Mouse (Mus musculus): ENCODE measurements at regions not wholly inside any gene's neighbourhood (a gene's known extent, or its start where the extent isn't known, plus 50 kb on each side); places are given as distances from the start of the nearest gene placed in this dataset.

GRCm38 (mm10) chr1:72108678-72109077 lies 103.4 kb downstream of the Mreg start:
- DNase-seq (ENCODE audit: low read depth, low spot score) = peak; percentile 43

GRCm38 (mm10) chr1:72107125-72107524 lies 105.0 kb downstream of the Mreg start:
- no peak for DNase-seq (ENCODE audit: low read depth, low spot score)

DNA sequence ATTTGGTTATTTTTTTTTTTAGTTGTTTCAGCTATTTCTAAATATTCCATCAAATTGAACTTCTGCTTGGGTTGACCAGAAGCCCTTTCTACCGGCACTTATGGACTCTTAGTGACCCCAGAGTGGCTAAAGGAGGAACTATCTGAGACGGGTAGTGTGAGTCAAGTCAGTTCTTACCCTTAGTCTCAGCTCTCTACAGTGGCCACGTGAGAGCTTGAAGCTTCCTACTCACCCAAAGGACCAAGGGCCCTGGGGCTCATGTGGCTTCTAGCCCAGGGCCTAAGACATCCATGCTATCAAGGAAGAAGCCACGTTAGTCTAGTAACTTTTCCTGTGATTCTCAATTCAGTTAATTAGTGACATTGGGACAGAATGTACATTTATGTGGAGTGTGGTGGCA lies 105.5 kb downstream of the Mreg start:
- no peak for DNase-seq (ENCODE audit: low read depth, low spot score)

GRCm38 (mm10) chr1:72105435-72106057 lies 106.6 kb downstream of the Mreg start:
- DNase-seq (ENCODE audit: low read depth, low spot score) = no peak

- DNase-seq (ENCODE audit: low read depth, low spot score) = no peak
Observed at GRCm38 (mm10) chr1:72103962-72104361, 108.1 kb downstream of the Mreg start.

- no peak for DNase-seq (ENCODE audit: low read depth, low spot score)
Observed at GRCm38 (mm10) chr1:72103387-72103786, 108.7 kb downstream of the Mreg start.

DNA sequence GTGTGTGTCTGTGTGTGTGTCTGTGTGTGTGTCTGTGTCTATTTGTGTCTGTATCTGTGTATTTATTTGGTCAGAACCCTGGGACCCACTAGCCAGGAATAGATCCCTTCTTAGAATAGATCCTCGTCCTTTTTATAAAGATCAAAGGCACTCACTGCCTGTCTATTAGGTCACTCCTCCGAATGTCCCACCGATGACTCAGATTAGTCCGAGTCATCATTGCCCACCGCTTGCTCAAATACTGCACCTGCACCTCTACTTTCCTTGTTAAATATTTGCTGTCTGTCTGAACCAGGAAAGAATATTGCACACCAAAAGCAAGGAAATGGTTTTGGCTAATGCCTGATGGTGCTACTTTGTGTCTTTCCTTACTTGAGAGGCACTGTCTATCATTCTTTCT lies 112.7 kb downstream of the Mreg start:
- DNase-seq (ENCODE audit: low read depth, low spot score) = no peak

GRCm38 (mm10) chr1:72091344-72091743 lies 120.8 kb downstream of the Mreg start:
- DNase-seq (ENCODE audit: low read depth, low spot score) = no peak

- DNase-seq (ENCODE audit: low read depth, low spot score) = no peak
Observed at GRCm38 (mm10) chr1:72085661-72086060, 126.4 kb downstream of the Mreg start.

DNA sequence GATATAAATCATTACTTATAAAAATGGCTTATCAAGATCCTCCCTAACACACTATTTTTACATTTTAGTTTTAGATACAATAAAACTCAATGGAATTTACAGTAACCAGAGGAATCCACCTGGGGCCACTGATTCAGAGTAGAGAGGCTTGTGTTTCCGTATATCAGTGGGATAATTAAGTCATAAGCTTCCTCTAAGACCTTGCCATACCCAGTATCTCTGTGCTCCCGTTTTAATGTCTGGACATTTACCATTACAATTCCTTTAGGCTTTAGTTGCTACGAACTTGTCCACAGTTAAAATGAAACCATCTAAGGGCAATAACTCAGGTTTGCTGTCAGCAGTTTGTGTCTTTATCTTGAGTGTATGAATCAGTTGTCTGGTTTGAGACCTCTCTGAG lies 127.9 kb downstream of the Mreg start:
- no peak for DNase-seq (ENCODE audit: low read depth, low spot score)

GRCm38 (mm10) chr1:72082366-72082765 lies 129.7 kb downstream of the Mreg start:
- DNase-seq (ENCODE audit: low read depth, low spot score) = no peak

DNA sequence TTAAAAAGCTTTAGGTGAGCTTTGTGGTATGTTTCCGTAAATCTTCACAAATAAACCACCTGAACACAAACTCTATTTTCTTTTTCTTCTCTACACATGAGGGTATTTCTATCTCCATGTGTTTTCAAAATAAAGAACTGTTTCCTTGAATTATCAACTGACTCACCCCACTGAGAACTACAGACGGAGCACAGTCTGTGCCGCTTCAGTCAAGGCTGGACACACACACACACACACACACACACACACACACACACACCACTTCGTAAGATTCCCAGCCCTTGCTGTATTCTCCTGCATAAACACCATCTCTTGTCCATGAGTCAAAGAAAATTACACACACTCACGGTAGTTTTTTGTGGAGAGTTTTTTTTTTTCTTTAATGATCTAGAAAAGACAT lies 130.3 kb downstream of the Mreg start:
- DNase-seq (ENCODE audit: low read depth, low spot score) = no peak

DNA sequence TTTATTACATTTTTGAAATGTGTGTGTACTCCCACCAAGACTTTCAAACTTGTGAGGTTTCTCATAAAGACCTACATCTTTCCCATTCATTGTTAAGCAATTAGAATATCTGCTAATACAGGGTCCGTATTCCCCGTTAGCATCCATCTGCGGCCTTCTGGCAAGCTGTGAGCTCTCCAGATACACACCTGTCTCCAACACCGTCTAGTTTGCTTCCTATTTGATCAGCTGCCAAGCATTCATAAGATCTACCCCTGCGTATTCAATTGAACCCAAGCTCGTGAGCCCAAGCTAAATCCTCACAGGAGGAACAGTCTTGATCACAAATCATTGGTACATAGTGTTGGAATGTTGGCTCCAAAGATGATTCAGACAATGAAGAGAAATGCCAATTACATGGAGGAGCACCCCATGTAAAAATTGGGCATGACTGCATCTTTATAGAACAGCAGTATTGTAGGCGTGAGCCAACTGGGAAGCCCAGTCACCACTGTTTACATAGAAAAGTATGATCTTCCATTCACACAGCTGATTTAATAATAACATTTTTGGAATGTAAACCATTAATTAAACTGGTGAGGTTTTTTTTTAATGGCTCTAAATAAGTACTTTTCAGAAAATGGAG lies 133.1 kb downstream of the Mreg start:
- DNase-seq (ENCODE audit: low read depth, low spot score) = no peak

GRCm38 (mm10) chr1:72076341-72076740 lies 135.8 kb downstream of the Mreg start:
- no peak for DNase-seq (ENCODE audit: low read depth, low spot score)

DNA sequence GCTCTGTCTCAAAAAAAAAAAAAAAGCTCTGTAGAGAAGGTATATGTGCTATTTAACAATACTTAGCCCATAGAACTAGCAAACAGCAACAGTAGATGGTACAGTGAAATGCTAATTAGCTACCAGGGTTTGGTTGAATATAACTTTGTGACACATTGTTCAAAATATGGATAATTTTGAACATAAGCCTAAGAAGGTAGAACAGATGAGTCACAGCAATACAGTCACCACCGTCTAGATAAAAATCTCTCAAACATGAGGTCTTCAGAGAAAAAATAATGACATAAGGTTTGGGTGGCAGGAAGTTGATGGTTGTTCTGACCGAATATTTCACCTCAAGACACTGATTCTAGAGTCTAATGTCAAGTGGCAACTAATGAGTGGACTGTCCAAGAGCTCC lies 136.6 kb downstream of the Mreg start:
- DNase-seq (ENCODE audit: low read depth, low spot score) = no peak

- no peak for DNase-seq (ENCODE audit: low read depth, low spot score)
Observed at GRCm38 (mm10) chr1:72073245-72073644, 138.9 kb downstream of the Mreg start.

- no peak for DNase-seq (ENCODE audit: low read depth, low spot score)
Observed at GRCm38 (mm10) chr1:72070489-72070888, 141.6 kb downstream of the Mreg start.

- no peak for DNase-seq (ENCODE audit: low read depth, low spot score)
Observed at GRCm38 (mm10) chr1:72069056-72069455, 143.1 kb downstream of the Mreg start.

DNA sequence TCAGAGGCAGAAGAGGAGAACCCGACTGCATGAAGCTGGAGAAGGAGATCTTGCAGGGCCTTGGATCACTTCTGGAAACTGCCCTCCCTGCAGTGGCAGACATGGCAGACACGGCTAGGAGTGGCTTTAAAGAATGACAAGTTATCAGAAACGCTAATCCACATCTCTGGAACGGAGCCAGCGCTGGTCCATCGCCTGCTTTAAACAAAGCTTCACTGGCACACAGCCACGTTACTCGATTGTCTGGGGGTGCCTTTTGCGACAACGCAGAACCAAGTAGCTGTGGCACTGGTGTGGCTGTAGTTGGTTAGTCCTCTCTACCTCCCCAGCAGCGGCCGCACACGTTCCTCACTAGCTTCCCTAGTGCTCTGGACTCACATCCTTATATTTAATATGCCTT lies 147.0 kb downstream of the Mreg start:
- no peak for DNase-seq (ENCODE audit: low read depth, low spot score)

DNA sequence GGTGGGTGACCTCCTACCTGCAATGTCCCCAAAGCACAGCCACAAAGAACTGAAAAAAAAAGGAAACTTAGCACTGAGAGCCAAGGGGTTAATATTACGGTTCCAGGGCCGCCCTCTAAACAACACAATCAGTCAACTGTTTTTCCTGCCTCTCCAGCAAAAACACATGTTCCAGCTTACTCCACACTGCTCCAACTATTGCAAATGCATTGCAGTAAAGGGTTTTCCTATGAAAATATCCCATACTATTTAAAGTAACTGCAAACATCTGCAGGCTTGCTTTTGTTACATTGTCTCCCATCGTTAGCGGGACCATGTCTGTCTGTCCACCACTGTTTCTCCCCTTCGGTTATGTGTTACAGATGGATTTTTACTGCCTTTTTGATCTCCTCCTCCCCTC lies 151.7 kb downstream of the Mreg start:
- DNase-seq (ENCODE audit: low read depth, low spot score) = no peak

GRCm38 (mm10) chr1:72058045-72058703 lies 153.9 kb downstream of the Mreg start:
- DNase-seq (ENCODE audit: low read depth, low spot score) = no peak

DNA sequence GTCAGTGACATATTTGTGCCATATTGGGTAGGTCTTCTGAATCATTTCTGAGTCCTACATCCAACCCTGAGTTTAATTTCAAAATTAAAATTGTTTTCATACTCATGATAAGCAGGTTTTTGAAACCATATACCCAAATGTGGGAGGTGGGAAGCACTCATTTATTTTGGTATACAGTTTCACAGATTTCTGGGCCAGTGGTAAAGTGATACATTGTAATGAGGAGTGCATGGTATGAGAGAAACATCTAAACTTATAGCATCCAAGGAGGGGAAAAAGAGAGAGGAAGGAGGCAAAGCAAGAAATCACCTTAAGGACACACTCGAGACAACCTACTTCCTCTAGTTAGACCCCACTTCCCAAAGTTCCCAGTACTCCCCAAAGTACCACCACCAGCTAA lies 157.6 kb downstream of the Mreg start:
- DNase-seq (ENCODE audit: low read depth, low spot score) = no peak

DNA sequence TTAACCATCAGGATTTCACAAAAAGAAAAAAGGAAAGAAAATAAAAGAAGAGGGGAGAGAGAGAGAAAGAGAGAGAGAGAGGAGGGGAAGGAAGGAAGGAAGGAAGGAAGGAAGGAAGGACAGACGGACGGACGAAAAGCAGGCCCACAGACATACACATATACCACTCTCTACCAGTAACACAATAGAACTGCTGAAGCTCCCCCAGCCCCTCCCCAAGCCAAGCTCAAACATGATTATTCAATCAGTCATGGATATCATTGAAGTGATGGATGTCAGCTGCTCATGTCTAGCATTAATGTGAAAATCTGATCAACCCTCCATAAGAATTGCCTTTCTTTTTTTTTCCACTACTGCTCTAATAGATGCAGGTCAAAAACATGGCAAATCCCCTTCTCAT lies 161.2 kb downstream of the Mreg start:
- no peak for DNase-seq (ENCODE audit: low read depth, low spot score)
